Mouse (Mus musculus) cerebellum, adult 2 months (tissue): ENCODE data around the gene Oma1.

Experiments
- CTCF ChIP-seq: fragments of 200-500 bp; IDR thresholded peaks from 2 replicates; pipeline ENCODE4 v1.5.1; 2011; ENCODE audit warnings: low read depth, mild to moderate bottlenecking, control low read depth, low read length, moderate library complexity, borderline replicate concordance; ENCODE audit not compliant: insufficient read depth
- POLR2A ChIP-seq: fragments of 200-500 bp; IDR thresholded peaks from 2 replicates; pipeline ENCODE4 v1.6.1; 2011; ENCODE audit warnings: low read length, control low read depth, borderline replicate concordance; ENCODE audit not compliant: insufficient read depth

- TF ChIP-seq CTCF (no peak), POLR2A (no peak)
Observed at GRCm38 (mm10) chr4:103349219-103349618, 35.6 kb downstream of the Oma1 start.
